Mouse (Mus musculus) c-Kit-positive CD71-positive TER-119-negative erythroid progenitor cells, embryonic 14.5 days (primary cell): ENCODE results near the gene Slc9a1.

ENCODE experiments used
- DNase-seq: peaks from one replicate; pipeline ENCODE4 v3.0.0-alpha.2; 2013; ENCODE audit warnings: low read depth

The Slc9a1 gene

GRCm38 (mm10) chr4:133439460-133440376 is 70.2 kb downstream of the Slc9a1 start:
- no peak for DNase-seq

DNA sequence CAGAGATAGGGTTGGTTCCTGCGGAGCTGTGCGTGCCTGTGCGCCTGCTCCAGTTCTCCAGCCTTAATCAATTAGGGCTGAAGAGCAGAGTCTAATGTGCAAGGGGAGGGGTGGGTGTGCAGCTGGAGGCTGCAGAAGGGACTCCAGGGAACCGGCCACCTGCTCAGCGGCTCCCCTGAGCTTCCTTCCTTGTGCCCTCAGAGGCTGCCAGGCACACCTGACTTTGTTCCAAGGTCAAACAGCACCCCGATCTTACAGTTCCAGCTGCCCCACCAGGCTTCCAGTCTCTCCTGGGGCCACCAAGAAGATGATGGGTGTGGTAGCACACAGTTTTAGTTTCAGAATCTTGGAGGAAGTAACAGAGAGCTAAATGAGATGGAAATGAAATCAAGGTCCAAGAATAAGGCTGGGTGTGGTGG is 70.9 kb downstream of the Slc9a1 start:
- DNase-seq = no peak

DNA sequence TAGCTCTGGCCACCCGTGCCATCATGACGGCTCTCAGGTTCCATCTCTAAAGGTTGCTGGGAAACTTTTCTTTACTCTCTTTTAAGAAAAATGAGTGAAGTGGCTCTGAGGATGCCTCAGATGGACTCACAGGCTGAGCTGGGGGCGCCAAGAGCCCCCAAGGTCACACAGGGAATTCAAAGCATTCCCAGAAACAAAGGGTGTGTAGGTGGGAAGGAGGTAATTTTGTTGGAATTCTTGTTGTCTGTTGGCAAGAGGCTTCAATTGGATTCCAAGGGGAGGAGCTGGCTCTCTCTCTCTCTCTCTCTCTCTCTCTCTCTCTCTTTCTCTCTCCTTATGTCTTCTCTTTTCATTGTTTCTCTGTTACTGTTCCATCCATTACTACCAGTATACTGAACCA is 72.7 kb downstream of the Slc9a1 start:
- no peak for DNase-seq

GRCm38 (mm10) chr4:133443085-133443484 is 73.6 kb downstream of the Slc9a1 start:
- DNase-seq = no peak

GRCm38 (mm10) chr4:133445727-133446126 is 76.2 kb downstream of the Slc9a1 start:
- DNase-seq = no peak

GRCm38 (mm10) chr4:133447366-133447765 is 77.9 kb downstream of the Slc9a1 start:
- no peak for DNase-seq

- DNase-seq = no peak
Measured at GRCm38 (mm10) chr4:133447967-133448366, 78.5 kb downstream of the Slc9a1 start.

- DNase-seq = no peak
Measured at GRCm38 (mm10) chr4:133448708-133449388, 79.3 kb downstream of the Slc9a1 start.

DNA sequence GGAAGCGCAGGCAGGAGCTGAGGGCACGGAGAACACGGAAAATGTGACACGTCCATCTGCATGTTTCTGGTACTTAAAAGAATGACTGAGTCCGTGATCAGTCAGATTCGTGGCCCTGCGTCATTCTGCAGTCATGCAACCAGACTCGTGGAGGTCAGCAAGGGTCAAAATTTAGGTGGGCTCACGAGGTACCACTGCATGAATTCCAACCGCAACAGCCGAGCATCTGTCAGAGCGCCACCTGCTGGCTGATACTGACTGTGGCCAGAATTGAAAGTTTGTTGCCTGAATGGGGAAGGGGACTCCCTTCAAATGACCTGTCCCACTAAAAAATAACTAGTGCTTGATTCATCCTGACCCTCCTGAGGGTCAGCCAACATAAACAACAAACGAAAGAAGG is 80.2 kb downstream of the Slc9a1 start:
- DNase-seq = no peak

DNA sequence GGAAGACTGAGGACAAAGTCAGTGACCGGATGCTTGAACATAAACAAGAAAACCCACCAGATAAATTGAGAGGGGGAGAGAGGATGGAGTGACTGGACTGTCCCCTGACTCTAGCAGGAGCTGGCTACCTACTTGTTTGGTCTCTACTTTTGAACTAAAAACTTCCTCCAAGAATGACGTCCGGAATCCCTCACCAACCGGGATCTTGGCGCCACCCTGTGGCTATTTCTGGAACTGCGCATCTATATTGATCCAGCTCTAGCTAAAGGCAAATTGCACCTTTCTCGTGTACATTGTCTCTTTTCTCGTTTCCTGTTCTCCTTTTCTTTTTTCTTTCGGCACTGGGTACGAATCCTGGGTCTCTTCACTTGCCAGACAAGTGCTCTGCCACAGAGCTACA is 82.0 kb downstream of the Slc9a1 start:
- DNase-seq = peak; percentile 66

- no peak for DNase-seq
Measured at GRCm38 (mm10) chr4:133452433-133452832, 82.9 kb downstream of the Slc9a1 start.

GRCm38 (mm10) chr4:133458044-133458443 is 88.5 kb downstream of the Slc9a1 start:
- no peak for DNase-seq

DNA sequence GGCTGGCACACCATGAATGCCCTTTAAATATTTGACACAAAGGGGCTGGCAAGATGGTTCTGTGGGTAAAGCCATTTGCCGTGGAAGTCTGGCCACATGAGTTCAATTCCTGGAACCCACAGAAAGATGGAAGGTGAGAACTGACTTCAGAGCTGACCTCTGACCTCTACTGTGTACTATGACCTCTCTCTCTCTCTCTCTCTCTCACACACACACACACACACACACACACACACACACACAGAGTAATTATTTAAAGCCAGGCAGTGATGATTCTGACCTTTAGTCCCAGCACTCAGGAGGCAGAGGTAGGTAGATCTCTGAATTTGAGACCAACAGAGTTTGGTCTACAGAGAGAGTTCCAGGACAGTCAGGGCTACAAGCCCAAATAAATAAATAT is 90.5 kb downstream of the Slc9a1 start:
- DNase-seq = no peak

DNA sequence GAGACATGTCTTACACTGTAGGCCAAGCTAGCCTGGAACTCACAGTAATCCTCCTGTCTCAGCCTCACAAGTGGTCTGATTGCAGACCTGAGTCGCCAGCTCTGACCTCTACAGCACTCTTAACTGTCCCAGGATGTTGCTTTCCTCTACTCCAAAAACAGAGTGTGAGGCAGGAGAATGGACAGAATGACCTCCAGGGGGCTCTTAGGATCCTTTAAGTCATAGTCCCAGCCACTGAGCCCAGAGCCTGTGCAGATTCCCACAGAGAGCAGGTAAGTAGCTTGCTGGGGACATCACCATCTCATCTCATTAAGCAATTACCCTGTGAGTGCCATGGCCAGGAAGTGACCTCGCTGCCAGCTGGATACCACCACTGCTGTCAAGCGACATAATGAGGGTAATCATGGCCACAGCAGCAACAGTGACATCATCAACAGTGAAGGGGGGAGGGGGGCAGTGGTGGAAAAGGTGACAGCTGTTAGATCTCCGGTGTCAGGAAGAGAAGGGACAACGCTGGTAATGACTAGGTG is 91.4 kb downstream of the Slc9a1 start:
- no peak for DNase-seq

- DNase-seq = no peak
Measured at GRCm38 (mm10) chr4:133461362-133461761, 91.9 kb downstream of the Slc9a1 start.

DNA sequence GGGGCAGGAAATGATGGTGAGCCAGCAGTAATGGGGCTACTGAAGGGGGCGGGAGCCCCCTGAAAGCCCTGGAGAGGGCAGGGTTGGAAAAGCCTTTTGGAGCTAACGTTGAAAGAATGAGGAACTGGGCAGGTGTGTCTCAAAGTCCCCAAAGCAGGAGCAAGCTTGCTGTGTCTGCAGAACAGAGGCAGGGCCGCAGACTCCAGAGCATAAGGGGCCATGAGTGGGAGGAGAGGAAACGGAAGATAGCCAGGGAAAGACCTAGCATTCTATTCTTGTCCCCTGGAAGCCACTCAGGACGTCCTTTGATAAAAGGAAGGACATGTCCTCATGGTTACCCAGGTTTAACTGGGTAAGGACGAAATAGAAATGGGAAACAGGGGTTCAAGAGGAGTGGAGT is 93.7 kb downstream of the Slc9a1 start:
- DNase-seq = no peak

GRCm38 (mm10) chr4:133468080-133468479 is 98.6 kb downstream of the Slc9a1 start:
- DNase-seq = peak; percentile 66

DNA sequence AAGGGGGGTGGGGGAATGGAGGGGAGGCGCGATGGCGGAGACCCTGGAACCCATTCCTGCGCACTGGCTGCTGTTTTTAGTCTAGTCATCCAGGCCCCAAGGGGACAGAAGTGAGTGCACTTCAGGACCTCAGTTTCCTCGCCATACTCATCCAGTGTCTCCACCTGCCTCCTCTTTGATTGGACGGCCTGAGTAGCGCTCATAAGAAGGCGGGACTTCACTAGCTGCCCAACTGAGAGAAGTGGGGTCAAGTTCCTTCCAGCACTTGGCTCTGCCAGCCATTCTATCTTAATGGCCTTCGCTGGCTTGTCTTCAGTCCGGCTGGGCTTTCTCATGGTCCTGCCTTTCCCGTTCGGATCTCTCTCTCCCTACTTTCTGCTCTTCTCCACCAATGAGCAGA is 99.6 kb downstream of the Slc9a1 start:
- DNase-seq = no peak

DNA sequence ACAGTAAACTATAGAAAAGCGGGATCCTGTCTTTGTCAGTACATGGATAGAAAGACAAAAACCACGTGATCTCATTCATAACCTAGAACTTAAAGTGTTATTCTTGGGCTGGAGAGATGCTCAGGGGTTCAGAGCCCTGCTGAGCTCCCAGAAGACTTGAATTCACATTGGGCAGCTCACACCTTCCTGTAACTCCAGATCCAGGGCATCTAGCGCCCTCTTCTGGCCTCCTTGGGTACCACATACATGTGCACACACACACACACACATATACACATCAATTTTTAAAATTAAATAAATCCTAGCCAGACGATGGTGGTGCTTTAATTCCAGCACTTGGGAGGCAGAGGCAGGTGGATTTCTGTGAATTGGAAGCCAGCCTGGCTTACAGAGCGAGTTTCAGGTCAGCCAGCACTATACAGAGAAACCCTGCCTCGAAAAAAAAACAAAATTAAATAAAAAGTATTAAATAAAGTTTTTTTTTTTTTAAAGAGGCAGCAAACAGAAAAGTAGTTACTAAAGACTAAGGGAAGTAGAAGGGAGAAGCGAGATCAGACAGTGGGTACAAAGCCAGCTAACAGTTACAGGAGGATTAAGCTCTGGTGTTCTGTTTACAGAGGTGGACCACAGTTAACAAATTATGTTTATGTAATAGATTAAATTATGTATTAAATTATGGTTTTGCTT is 101.8 kb downstream of the Slc9a1 start:
- DNase-seq = no peak
